Mouse (Mus musculus) C2C12 (cell line): ENCODE data around the gene Timm8b.

Experiments
- CTCF ChIP-seq: IDR thresholded peaks from one replicate; pipeline ENCODE4 v1.5.1; 2011; ENCODE audit not compliant: control insufficient read depth, insufficient read depth, insufficient read length
- MAX ChIP-seq: IDR thresholded peaks from one replicate; pipeline ENCODE4 v1.6.1; 2011; ENCODE audit warnings: mild to moderate bottlenecking, control low read depth
- MYOD1 ChIP-seq: IDR thresholded peaks from one replicate; pipeline ENCODE4 v1.6.1; 2011; ENCODE audit warnings: low read depth; ENCODE audit not compliant: control insufficient read depth, insufficient read length
- MYOG ChIP-seq: IDR thresholded peaks from one replicate; pipeline ENCODE4 v1.6.1; 2011; ENCODE audit not compliant: control insufficient read depth, insufficient read length; ENCODE audit errors: extremely low read depth
- USF1 ChIP-seq: IDR thresholded peaks from one replicate; pipeline ENCODE4 v1.6.1; 2011; ENCODE audit warnings: low read depth, mild to moderate bottlenecking, control low read depth, moderate library complexity

DNA sequence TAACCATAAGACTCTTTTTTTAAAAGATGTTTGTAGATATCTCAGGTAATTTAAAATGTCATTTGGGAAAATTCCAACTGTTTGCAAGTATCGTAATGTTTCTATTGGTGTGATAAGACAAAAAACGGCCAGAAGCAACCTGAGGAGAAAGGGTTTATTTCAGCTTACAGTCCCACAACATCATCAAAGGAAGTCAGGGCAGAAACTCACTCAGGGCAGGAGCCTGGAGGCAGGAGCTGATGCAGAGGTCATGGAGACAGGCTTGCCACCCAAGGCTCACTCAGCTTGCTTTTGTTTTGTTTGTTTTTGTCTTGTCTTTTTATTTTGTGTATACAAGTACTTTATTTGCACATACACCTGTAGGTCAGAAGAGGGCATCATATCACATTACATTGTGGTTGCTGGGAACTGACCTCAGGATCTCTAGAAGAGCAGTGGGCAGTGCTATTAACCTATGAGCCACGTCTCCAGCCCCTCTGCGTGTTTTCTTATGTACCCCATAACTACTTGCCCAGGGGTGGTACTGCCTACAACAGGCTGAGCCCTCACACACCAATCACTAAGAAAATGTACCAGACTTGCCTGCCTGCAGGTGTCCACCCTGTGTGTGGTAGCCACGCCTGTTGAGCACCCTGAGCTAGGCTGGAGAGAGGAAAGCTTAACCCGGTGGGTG, 28.4 kb downstream of the Timm8b start:
- no peak for TF ChIP-seq MAX
- TF ChIP-seq MYOD1, result no peak
- TF ChIP-seq CTCF, result no peak
- no peak for TF ChIP-seq MYOG
- TF ChIP-seq USF1, result no peak
